ENCODE assay signal across 9 mouse cellular contexts in genomic region chr7:72400056-72400455, GRCm38 (mm10).
DNase-seq lines count a peak whose midpoint lies in the region; ATAC-seq and TF ChIP-seq lines count a peak whose summit lies in the region.
"Had no signal": no experiment of that assay in that cellular context is flagged by ENCODE, and none has a peak within 500 bp of the region (broad histone marks: within the 10 kb centered on the region; RNA-seq: fewer than 3 reads in every experiment).

No protein-coding gene starts in this region.

- H3K27me3 ChIP-seq in heart, embryonic 12.5 days (replicated peaks): no peaks in the 10 kb centered on the region
- H3K27me3 ChIP-seq in lung, embryonic 14.5 days (ENCODE audit: insufficient read depth, low read length): no peaks in the 10 kb centered on the region
- H3K27me3 ChIP-seq: limb, embryonic 13.5 days had no signal

- H3K36me3 ChIP-seq in heart, embryonic 12.5 days: no peaks in the 10 kb centered on the region
- H3K36me3 ChIP-seq in lung, embryonic 14.5 days (ENCODE audit: insufficient read depth): no peaks in the 10 kb centered on the region
- H3K36me3 ChIP-seq: limb, embryonic 13.5 days had no signal

- H3K4me1 ChIP-seq in heart, embryonic 12.5 days (replicated peaks): no peaks in the 10 kb centered on the region
- H3K4me1 ChIP-seq in lung, embryonic 14.5 days (ENCODE audit: insufficient read depth): no peaks in the 10 kb centered on the region
- H3K4me1 ChIP-seq: limb, embryonic 13.5 days had no signal

- no peak for ATAC-seq in heart, embryonic 12.5 days (ENCODE audit: insufficient number of reproducible peaks, low FRiP score)
- peak; percentile 95 for ATAC-seq in common myeloid progenitor, adult 5-6 weeks (replicated peaks; ENCODE audit: low read depth, poor library complexity, severe bottlenecking)
- ATAC-seq in lung, embryonic 14.5 days (ENCODE audit: insufficient read depth): peak; percentile 35; the same call in 1 of the 2 replicates

- no peak overlapping the region for H3K9ac ChIP-seq in heart, embryonic 12.5 days
- no peak overlapping the region for H3K9ac ChIP-seq in lung, embryonic 14.5 days
- H3K9ac ChIP-seq: limb, embryonic 13.5 days had no signal

- no peak overlapping the region for H3K4me3 ChIP-seq in heart, embryonic 12.5 days
- no peak overlapping the region for H3K4me3 ChIP-seq in lung, embryonic 14.5 days (ENCODE audit: low read depth, low read length)
- H3K4me3 ChIP-seq: limb, embryonic 13.5 days had no signal

- H3K9me3 ChIP-seq in heart, embryonic 12.5 days (replicated peaks): no peaks in the 10 kb centered on the region
- H3K9me3 ChIP-seq in lung, embryonic 14.5 days (ENCODE audit: low read depth, low read length): no peaks in the 10 kb centered on the region
- H3K9me3 ChIP-seq: limb, embryonic 13.5 days had no signal

- DNase-seq in heart, adult 8-10 months (ENCODE audit: low spot score): peak; percentile 53
- peak; percentile 91 for DNase-seq in NIH3T3 (ENCODE audit: low read depth)
- peak; percentile 8 to 11 for DNase-seq in gastrocnemius, adult 8-10 months (ENCODE audit: low spot score in 2 of 2)
- DNase-seq in layer of hippocampus, adult 11-12 months (ENCODE audit: low spot score): peak; percentile 73
- DNase-seq in lung, embryonic 14.5 days: peak; percentile 92
- peak; percentile 9 to 16 for DNase-seq in right cerebral cortex, postnatal 36 days (ENCODE audit: low spot score in 2 of 2)

- H3K27ac ChIP-seq in heart, embryonic 12.5 days (ENCODE audit: poor library complexity, severe bottlenecking): no peak overlapping the region
- no peak overlapping the region for H3K27ac ChIP-seq in lung, embryonic 14.5 days (ENCODE audit: low read depth)
- H3K27ac ChIP-seq: limb, embryonic 13.5 days had no signal

- H3K4me2 ChIP-seq in heart, embryonic 12.5 days: no peak overlapping the region
- H3K4me2 ChIP-seq in lung, embryonic 14.5 days: no peak overlapping the region
- H3K4me2 ChIP-seq: limb, embryonic 13.5 days had no signal

- peak; percentile 94 for TF ChIP-seq CTCF in lung, embryonic 14.5 days (IDR thresholded peaks at IDR 0.05; ENCODE audit: low read depth)

Comparison
In these comparisons a context has a peak if more than half of its experiments do, and no peak if none do; other contexts are left out.
1. DNase-seq: peak in every context shown above with its lines; median percentile 92 in lung, embryonic 14.5 days; 91 in NIH3T3; 73 in layer of hippocampus, adult 11-12 months; 53 in heart, adult 8-10 months; 12 in right cerebral cortex, postnatal 36 days; 10 in gastrocnemius, adult 8-10 months.